27 mouse cellular contexts compared by ENCODE assay signal in the genomic region with DNA sequence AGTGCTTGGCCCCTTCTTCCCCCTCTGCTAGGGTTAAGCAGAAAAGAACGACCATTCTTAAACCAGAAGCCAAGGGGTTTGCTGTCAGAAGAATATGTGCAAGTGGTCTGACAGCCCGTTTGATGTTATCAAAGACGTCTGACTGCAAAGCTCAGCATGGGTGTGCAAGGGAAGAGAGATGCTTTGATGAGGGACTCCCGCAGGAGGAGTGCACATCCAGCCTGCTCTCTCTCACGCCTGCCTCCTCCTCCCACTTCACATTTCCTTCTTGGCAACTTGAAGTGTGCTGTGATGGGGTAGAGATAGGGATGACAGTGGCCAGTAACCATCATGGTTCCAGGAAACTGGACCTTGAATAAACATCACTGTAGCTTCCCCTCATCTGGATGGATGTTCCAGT. TPM values are rescaled to one million over a fixed set of nuclear protein-coding genes. Genes with fewer than 3 reads are reported as not detected.
DNase-seq lines count a peak whose midpoint lies in the region; ATAC-seq and TF ChIP-seq lines count a peak whose summit lies in the region.
"Had no signal": no experiment of that assay in that cellular context is flagged by ENCODE, and none has a peak within 500 bp of the region (broad histone marks: within the 10 kb centered on the region; RNA-seq: fewer than 3 reads in every experiment).

No protein-coding gene starts in this region.

- no peak for TF ChIP-seq CTCF in heart, postnatal 0 days (IDR thresholded peaks at IDR 0.05; ENCODE audit: low read depth)

- peak overlapping the region; percentile 59 for H3K27ac ChIP-seq in heart, embryonic 10.5 days
- 0 out of 2 replicates have a peak overlapping the region, but pooled peaks have one; percentile 20 for H3K27ac ChIP-seq in heart, postnatal 0 days (ENCODE audit: low read depth)
- H3K27ac ChIP-seq in midbrain, embryonic 10.5 days (replicated peaks): peak overlapping the region; percentile 57; the same call in 1 of the 2 replicates
- H3K27ac ChIP-seq in midbrain, embryonic 16.5 days (ENCODE audit: low read length): no peak overlapping the region
- H3K27ac ChIP-seq: forebrain, embryonic 13.5 days; hindbrain, embryonic 12.5 days; layer of hippocampus, adult 2 months; limb, embryonic 10.5 days; liver, embryonic 15.5 days; stomach, postnatal 0 days had no signal

- intact Hi-C loops in heart, postnatal 10 days (cut with DNase I): no loop called here
- intact Hi-C loops in heart, postnatal 14 days (cut with DNase I): no loop called here

- peaks cover 45% of the 10 kb centered on the region for H3K4me1 ChIP-seq in heart, embryonic 10.5 days
- H3K4me1 ChIP-seq in heart, postnatal 0 days (ENCODE audit: control insufficient read depth, insufficient read depth): peaks cover 28% of the 10 kb centered on the region
- peaks cover 29% of the 10 kb centered on the region for H3K4me1 ChIP-seq in midbrain, embryonic 10.5 days
- H3K4me1 ChIP-seq in midbrain, embryonic 16.5 days (ENCODE audit: control insufficient read depth, insufficient read depth, low read length): no peaks in the 10 kb centered on the region
- H3K4me1 ChIP-seq: forebrain, embryonic 13.5 days; hindbrain, embryonic 12.5 days; limb, embryonic 10.5 days; liver, embryonic 15.5 days had no signal

- no peak for TF ChIP-seq EP300 in heart, postnatal 0 days (IDR thresholded peaks at IDR 0.05; ENCODE audit: low read depth)

- H3K9ac ChIP-seq in heart, postnatal 0 days (replicated peaks; ENCODE audit: low read depth, low read length): no peak overlapping the region
- no peak overlapping the region for H3K9ac ChIP-seq in midbrain, embryonic 16.5 days (ENCODE audit: low read depth, low read length)
- H3K9ac ChIP-seq: forebrain, embryonic 13.5 days; hindbrain, embryonic 12.5 days; liver, embryonic 15.5 days had no signal

- H3K4me3 ChIP-seq in heart, embryonic 10.5 days: no peak overlapping the region
- H3K4me3 ChIP-seq in heart, postnatal 0 days (ENCODE audit: low read depth, low read length): no peak overlapping the region
- no peak overlapping the region for H3K4me3 ChIP-seq in midbrain, embryonic 10.5 days
- H3K4me3 ChIP-seq in midbrain, embryonic 16.5 days (ENCODE audit: low read depth, low read length): no peak overlapping the region
- H3K4me3 ChIP-seq: forebrain, embryonic 13.5 days; hindbrain, embryonic 12.5 days; layer of hippocampus, adult 2 months; limb, embryonic 10.5 days; liver, embryonic 15.5 days had no signal

- ATAC-seq in heart, postnatal 0 days (ENCODE audit: insufficient read depth, low read depth): no peak
- no peak for ATAC-seq in midbrain, embryonic 16.5 days
- ATAC-seq: CD4-positive, CD25-positive, alpha-beta regulatory T cell, adult 4 months; forebrain, embryonic 13.5 days; intestine, postnatal 0 days had no signal

- H3K4me2 ChIP-seq in heart, postnatal 0 days (ENCODE audit: low read depth, low read length): no peak overlapping the region
- H3K4me2 ChIP-seq in midbrain, embryonic 16.5 days (ENCODE audit: low read length): no peak overlapping the region
- H3K4me2 ChIP-seq: forebrain, embryonic 13.5 days; hindbrain, embryonic 12.5 days; liver, embryonic 15.5 days had no signal

- no peak for DNase-seq in heart, embryonic 10.5 days (ENCODE audit: low spot score)
- DNase-seq in heart, postnatal 10 days: no peak
- DNase-seq in heart, postnatal 0 days (ENCODE audit: low spot score): no peak
- DNase-seq in heart, postnatal 14 days: no peak
- no peak for DNase-seq in midbrain, embryonic 10.5 days (ENCODE audit: low spot score)
- DNase-seq in frontal cortex, postnatal 36 days (ENCODE audit: low spot score in 2 of 2): no peak
- DNase-seq: adrenal gland, postnatal 14 days; cerebellum, adult 8-10 months; gastrocnemius, postnatal 10 days; kidney, postnatal 25 days; liver; thymus, adult 2 months; thymus, postnatal 4 days had no signal

- no peaks in the 10 kb centered on the region for H3K9me3 ChIP-seq in heart, embryonic 10.5 days
- H3K9me3 ChIP-seq in heart, postnatal 0 days (replicated peaks; ENCODE audit: control insufficient read depth, low read length): no peaks in the 10 kb centered on the region
- H3K9me3 ChIP-seq in midbrain, embryonic 10.5 days (replicated peaks): no peaks in the 10 kb centered on the region
- H3K9me3 ChIP-seq in midbrain, embryonic 16.5 days (replicated peaks; ENCODE audit: control insufficient read depth, low read length, poor library complexity, severe bottlenecking): no peaks in the 10 kb centered on the region
- H3K9me3 ChIP-seq: forebrain, embryonic 13.5 days; hindbrain, embryonic 12.5 days; limb, embryonic 10.5 days; liver, embryonic 15.5 days had no signal

- peaks cover 61% of the 10 kb centered on the region for H3K36me3 ChIP-seq in heart, embryonic 10.5 days
- H3K36me3 ChIP-seq in heart, postnatal 0 days (replicated peaks; ENCODE audit: control insufficient read depth, insufficient read depth, low read length): peaks cover 60% of the 10 kb centered on the region
- no peaks in the 10 kb centered on the region for H3K36me3 ChIP-seq in midbrain, embryonic 10.5 days
- H3K36me3 ChIP-seq in midbrain, embryonic 16.5 days (ENCODE audit: control insufficient read depth, insufficient read depth, low read length): no peaks in the 10 kb centered on the region
- H3K36me3 ChIP-seq: hindbrain, embryonic 12.5 days; limb, embryonic 10.5 days; liver, embryonic 15.5 days had no signal

- 13% methylated on average over 5 of the region's 5 CpGs for WGBS in heart, embryonic 10.5 days
- WGBS in heart, postnatal 0 days: 18% methylated on average over 5 of the region's 5 CpGs
- WGBS in midbrain, embryonic 10.5 days: 62% methylated on average over 5 of the region's 5 CpGs
- WGBS in midbrain, embryonic 16.5 days: 34% methylated on average over 5 of the region's 5 CpGs

- no peaks in the 10 kb centered on the region for H3K27me3 ChIP-seq in heart, embryonic 10.5 days (ENCODE audit: insufficient read depth, poor library complexity, severe bottlenecking)
- no peaks in the 10 kb centered on the region for H3K27me3 ChIP-seq in heart, postnatal 0 days (ENCODE audit: control insufficient read depth, insufficient read depth, low read length)
- no peaks in the 10 kb centered on the region for H3K27me3 ChIP-seq in midbrain, embryonic 10.5 days (ENCODE audit: low read depth, poor library complexity, severe bottlenecking)
- H3K27me3 ChIP-seq in midbrain, embryonic 16.5 days (ENCODE audit: control insufficient read depth, insufficient read depth, low read depth, low read length): no peaks in the 10 kb centered on the region
- H3K27me3 ChIP-seq: forebrain, embryonic 13.5 days; hindbrain, embryonic 12.5 days; liver, embryonic 15.5 days had no signal

RNA-seq across cellular contexts. Expression of a gene that starts 39.5 kb away (rescaled TPM):
- 8.4 and 11.3 TPM in 2 replicates for polyA plus RNA-seq in heart, embryonic 10.5 days (2016; fragmentation: Nextera tagmentation; extraction: Ambion mirVana)
- 10 to 100 TPM; 18.3 to 21.0 TPM for total RNA-seq in heart, postnatal 10 days (2021)
- total RNA-seq in heart, postnatal 0 days (2014; rRNA removed; ENCODE audit: low replicate concordance): 17.7 and 18.1 TPM in 2 replicates
- 8.5 and 8.9 TPM in 2 replicates for polyA plus RNA-seq in heart, postnatal 0 days (2015; fragmentation: Nextera tagmentation; extraction: Ambion mirVana)
- 10 to 100 TPM; 16.7 to 18.9 TPM for total RNA-seq in heart, postnatal 14 days (2021)
- polyA plus RNA-seq in midbrain, embryonic 10.5 days (2016; fragmentation: Nextera tagmentation; extraction: Ambion mirVana): 3.8 and 4.5 TPM in 2 replicates
- 17.1 and 19.9 TPM in 2 replicates for polyA plus RNA-seq in midbrain, embryonic 16.5 days (2015; fragmentation: Nextera tagmentation; extraction: Ambion mirVana)
- total RNA-seq: granulocyte monocyte progenitor cell, adult 5-6 weeks; megakaryocyte, adult 5-6 weeks had no signal

RNA-seq across cellular contexts. Expression of a gene that starts 42.5 kb away (rescaled TPM):
- polyA plus RNA-seq in heart, embryonic 10.5 days (2016; fragmentation: Nextera tagmentation; extraction: Ambion mirVana): 0.14 and 0.16 TPM in 2 replicates
- total RNA-seq in heart, postnatal 10 days (2021): under 1 TPM; 0.32 to 0.41 TPM
- 1.2 and 8.0 TPM in 2 replicates for total RNA-seq in heart, postnatal 0 days (2014; rRNA removed; ENCODE audit: low replicate concordance)
- polyA plus RNA-seq in heart, postnatal 0 days (2015; fragmentation: Nextera tagmentation; extraction: Ambion mirVana): 0.11 TPM in 1 of 2 replicates, not detected in the other
- under 1 TPM; 0.27 to 0.60 TPM for total RNA-seq in heart, postnatal 14 days (2021)
- polyA plus RNA-seq in midbrain, embryonic 10.5 days (2016; fragmentation: Nextera tagmentation; extraction: Ambion mirVana): 0.11 TPM in 1 of 2 replicates, not detected in the other
- 0.32 TPM in 1 of 2 replicates, not detected in the other for polyA plus RNA-seq in midbrain, embryonic 16.5 days (2015; fragmentation: Nextera tagmentation; extraction: Ambion mirVana)
- total RNA-seq: granulocyte monocyte progenitor cell, adult 5-6 weeks; megakaryocyte, adult 5-6 weeks had no signal
- polyA plus RNA-seq: CD4-positive, CD25-positive, alpha-beta regulatory T cell, adult 4 months; embryonic facial prominence, embryonic 14.5 days; forebrain, embryonic 13.5 days; hindbrain, embryonic 12.5 days; intestine, postnatal 0 days; kidney, embryonic 14.5 days; limb, embryonic 10.5 days; liver, embryonic 15.5 days; neural tube, embryonic 11.5 days; stomach, postnatal 0 days; thymus, adult 2 months had no signal
